Mouse (Mus musculus) cerebellum, postnatal 36 days (tissue): ENCODE results near the gene Kmo.

ENCODE experiments used
- DNase-seq, 2 experiments: peaks; one replicate each; pipeline ENCODE4 v3.0.0; 2021 to 2022; ENCODE audit warnings: mixed read lengths in 2 of 2

Kmo gene

DNA sequence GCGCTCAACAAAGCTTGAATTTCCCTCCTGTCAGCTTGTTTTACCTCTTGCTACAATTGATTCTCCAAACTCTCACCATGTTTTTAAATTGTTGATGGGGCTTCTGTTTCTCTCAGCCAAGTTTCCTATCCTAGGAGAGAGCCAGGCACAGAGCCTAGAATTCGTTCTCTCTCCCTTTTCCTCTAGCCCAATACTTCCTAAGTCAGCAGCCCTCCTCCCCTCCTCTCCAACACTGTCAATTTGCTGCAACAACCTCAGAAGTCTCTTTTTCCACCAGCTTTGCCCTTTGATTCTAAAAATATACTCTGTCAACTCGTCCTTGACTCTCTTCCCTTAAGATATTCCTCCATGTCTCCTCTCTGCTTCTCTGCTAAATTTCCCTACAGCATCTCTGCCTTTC is 79.2 kb downstream of the Kmo start:
- DNase-seq, result no peak

DNA sequence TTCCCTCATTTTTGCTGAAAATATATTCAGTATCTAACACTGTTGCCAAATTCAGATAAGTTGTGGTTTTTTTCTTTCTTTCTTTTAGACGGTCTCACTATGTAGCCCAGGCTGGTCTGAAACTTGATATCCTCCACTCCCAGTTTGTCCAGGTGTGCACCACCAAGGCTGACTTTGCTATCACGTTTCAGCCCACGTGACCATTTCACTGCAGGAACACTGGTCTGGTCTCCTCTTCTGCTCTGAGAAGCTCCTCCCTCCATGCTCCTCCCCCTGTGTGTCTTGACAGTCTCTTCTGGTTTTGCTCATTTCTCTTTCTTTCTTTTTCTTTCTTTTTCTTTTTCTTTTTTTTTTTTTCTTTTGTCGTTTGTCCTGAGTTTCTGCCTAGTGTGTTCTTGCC is 79.6 kb downstream of the Kmo start:
- DNase-seq, result no peak

DNA sequence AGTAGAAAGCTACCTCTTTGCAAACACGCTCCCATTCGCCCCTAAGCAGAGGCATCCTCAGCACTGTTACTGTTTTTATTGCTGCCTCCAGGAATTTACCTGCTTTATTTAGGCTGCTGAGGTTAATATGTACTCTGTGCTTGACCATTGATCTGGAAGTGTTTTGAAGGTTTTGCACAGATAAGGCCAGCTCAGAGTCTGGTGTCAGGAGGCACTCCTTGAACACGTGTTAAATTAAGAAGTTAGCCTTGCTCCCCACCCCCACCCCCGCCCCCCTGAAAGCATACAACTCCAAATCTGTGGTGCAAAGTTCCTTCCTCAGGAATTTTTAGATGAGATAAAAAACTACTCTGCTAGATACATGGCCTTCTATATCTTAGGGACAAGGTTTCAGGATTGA is 81.0 kb downstream of the Kmo start:
- DNase-seq, result no peak

DNA sequence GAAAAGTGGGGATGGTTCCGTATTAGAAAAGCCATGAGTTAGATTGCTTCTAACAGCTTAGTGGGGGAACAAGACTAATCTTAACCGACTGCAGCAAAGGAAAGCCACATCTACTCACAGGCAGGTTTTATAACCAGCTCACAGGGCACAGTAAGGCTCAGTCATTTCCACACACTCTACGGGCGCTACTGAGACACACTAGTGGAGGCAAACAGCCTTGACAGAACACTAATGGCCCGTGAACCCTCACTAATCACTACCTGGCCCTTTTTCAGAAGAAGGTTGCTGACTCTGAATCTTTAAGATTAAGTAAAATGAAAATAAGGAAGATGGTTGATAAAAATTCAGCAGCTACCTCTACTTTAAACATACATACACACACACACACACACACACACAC is 87.4 kb downstream of the Kmo start:
- no peak for DNase-seq

DNA sequence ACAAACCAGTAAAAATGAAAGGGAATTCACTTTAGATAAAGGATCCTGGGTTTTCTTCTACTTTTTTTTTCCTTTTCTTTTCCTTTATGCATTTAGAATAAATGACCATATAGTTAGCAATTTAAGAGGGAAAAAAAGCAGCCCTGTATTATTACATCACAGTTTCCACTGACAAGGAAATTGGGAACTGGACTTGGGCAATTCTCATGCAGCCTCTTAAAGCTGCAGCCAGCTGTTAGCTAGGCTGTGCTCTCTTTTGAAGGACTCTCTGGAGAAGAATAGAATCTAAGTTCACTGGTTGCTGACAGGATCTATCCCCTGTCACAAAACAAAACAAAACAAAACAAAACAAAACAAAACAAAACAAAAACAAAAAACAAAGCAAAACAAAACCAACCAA is 87.8 kb downstream of the Kmo start:
- no peak for DNase-seq
